Mouse (Mus musculus) lung, embryonic 15.5 days (tissue): ENCODE measurements at regions not wholly inside any gene's neighbourhood (a gene's known extent, or its start where the extent isn't known, plus 50 kb on each side); places are given as distances from the start of the nearest gene placed in this dataset.
"Not testable (repeated sequence)": the region's sequence is repeated elsewhere in the genome, so short reads cannot be mapped to it uniquely, and the experiment has no call there.

Source experiments
- ATAC-seq: fragments of 200-750 bp; cut with Nextera tagmentation; 2 replicates; pipeline ENCODE4 v1.8.0; 2017; ENCODE audit warnings: moderate number of reproducible peaks, borderline replicate concordance; ENCODE audit not compliant: low FRiP score, low TSS enrichment; ENCODE audit errors: extremely low read depth
- H3K27ac ChIP-seq: fragments of 300-500 bp; sonication (generic); 2 replicates; pipeline ENCODE4 v1.5.1; 2015; ENCODE audit warnings: moderate library complexity, mild to moderate bottlenecking, inconsistent platforms
- H3K27me3 ChIP-seq: fragments of 300-500 bp; sonication (generic); 2 replicates; pipeline ENCODE4 v1.6.1; 2015; ENCODE audit warnings: inconsistent platforms
- H3K36me3 ChIP-seq: fragments of 300-500 bp; sonication (generic); 2 replicates; pipeline ENCODE4 v1.6.1; 2015; ENCODE audit warnings: inconsistent platforms
- H3K4me1 ChIP-seq: fragments of 300-500 bp; sonication (generic); 2 replicates; pipeline ENCODE4 v1.6.1; 2015; ENCODE audit warnings: inconsistent platforms
- H3K4me2 ChIP-seq: fragments of 300-500 bp; sonication (generic); 2 replicates; pipeline ENCODE4 v1.6.1; 2015; ENCODE audit warnings: inconsistent platforms, mild to moderate bottlenecking, moderate library complexity
- H3K4me3 ChIP-seq: fragments of 300-500 bp; sonication (generic); 2 replicates; pipeline ENCODE4 v1.5.1; 2015; ENCODE audit warnings: mild to moderate bottlenecking, inconsistent platforms
- H3K9ac ChIP-seq: fragments of 300-500 bp; sonication (generic); 2 replicates; pipeline ENCODE4 v1.6.1; 2015; ENCODE audit warnings: inconsistent platforms
- H3K9me3 ChIP-seq: fragments of 300-500 bp; sonication (generic); 2 replicates; pipeline ENCODE4 v1.6.1; 2016; ENCODE audit warnings: inconsistent platforms
- WGBS: fragments of 180-500 bp; shearing (Covaris S2); methylation state at CpG from one replicate; pipeline ENCODE4 v1.1.7; 2015; 5-methylcytosine and 5-hydroxymethylcytosine counted together

DNA sequence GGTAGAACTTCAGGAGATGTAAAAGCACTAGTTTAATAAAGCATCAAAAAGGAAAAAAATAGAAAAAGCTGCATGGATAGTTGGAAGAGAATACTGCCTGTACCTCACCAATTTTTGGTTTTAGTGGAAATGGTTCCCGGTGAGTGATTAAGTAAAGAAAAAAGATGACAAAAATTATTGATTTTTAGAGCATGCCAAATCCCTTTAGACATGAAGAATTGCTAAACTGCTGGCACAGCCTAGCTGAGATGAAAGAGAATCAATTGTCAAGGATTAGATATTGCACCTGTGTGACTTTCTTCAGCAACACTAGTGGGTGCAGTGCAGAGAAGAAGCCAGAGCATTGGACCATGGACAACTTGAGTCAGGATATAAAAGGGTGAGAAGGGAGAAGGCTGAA, 348.7 kb upstream of the Cpeb2 start:
- Histone ChIP-seq H3K36me3 (no peaks in the 10 kb centered on the region), H3K4me2 (no peak overlapping the region), H3K27ac (no peak overlapping the region), H3K9me3 (no peaks in the 10 kb centered on the region), H3K9ac (no peak overlapping the region), H3K4me1 (no peaks in the 10 kb centered on the region), H3K27me3 (no peaks in the 10 kb centered on the region), H3K4me3 (no peak overlapping the region)
- WGBS, result 91% methylated on average over 1 of the region's 1 CpGs
- ATAC-seq, result no peak

DNA sequence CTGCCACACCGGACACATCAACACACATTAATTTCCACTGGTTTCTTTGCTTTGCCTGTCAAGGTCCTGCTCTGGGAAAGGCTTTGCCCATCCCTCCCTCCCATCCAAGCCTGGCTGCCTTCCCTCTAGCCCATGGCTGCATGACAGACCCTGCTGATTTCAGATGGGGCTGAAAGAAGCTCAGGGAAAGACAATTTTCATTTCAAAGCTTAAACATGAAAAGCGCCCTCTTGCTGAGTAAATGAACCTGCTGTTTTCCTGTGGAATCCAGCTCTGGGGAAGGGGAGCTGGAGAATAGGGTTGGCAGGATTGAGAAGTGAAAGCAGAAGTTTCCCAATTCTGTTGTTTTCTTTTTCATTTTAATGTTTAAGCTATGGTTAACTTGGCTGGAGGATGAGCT, 341.1 kb upstream of the Cpeb2 start:
- no peaks in the 10 kb centered on the region for H3K36me3 ChIP-seq
- H3K9ac ChIP-seq, result no peak overlapping the region
- no peak overlapping the region for H3K27ac ChIP-seq
- no peaks in the 10 kb centered on the region for H3K4me1 ChIP-seq
- 34% methylated on average over 2 of the region's 2 CpGs for WGBS
- no peaks in the 10 kb centered on the region for H3K27me3 ChIP-seq
- no peaks in the 10 kb centered on the region for H3K9me3 ChIP-seq
- no peak overlapping the region for H3K4me3 ChIP-seq
- no peak overlapping the region for H3K4me2 ChIP-seq
- ATAC-seq, result no peak

DNA sequence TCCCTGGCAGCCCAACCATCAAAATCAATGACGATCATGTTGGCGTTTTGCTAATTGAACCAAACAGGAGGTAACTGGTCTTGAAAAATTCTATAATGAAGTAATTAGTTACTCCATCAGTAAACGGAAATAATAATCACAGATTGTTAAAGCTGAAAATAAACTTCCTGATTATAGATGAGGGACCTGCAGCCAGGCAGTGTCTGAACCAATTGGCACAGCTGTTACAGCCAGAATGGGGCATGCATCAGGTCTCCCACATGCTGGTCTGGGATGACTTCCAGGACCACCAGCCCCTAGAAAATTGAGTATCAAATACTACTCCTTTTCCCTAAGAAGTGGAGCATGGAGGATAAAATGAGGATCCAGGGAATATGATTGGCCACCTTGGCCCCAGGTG, 326.8 kb upstream of the Cpeb2 start:
- no peak for ATAC-seq
- Histone ChIP-seq H3K4me2 (no peak overlapping the region), H3K9ac (no peak overlapping the region), H3K27ac (no peak overlapping the region), H3K27me3 (no peaks in the 10 kb centered on the region), H3K4me1 (no peaks in the 10 kb centered on the region), H3K9me3 (no peaks in the 10 kb centered on the region), H3K36me3 (no peaks in the 10 kb centered on the region), H3K4me3 (no peak overlapping the region)
- 62% methylated on average over 3 of the region's 3 CpGs for WGBS

DNA sequence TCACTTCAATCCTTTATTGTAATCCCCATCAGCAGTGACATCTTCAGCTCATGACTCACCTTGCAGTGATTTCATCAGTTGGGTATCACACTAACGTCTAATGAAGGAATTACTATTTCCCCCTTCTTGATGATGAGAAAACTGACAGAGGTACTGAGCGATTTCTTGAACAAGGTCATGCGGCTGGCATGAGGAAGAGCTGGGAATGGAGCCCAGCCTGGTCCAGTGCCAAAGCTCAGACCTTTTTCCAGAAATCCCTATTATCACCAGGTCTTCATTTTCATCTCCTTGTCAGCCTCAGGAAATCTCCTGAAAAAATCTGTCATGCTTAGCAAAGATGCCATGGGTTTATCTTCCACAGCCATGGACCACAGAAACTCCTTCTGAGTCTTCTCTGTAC, 313.6 kb upstream of the Cpeb2 start:
- H3K9me3 ChIP-seq, result no peaks in the 10 kb centered on the region
- 74% methylated on average over 3 of the region's 3 CpGs for WGBS
- H3K4me1 ChIP-seq, result no peaks in the 10 kb centered on the region
- no peak overlapping the region for H3K4me2 ChIP-seq
- no peak overlapping the region for H3K27ac ChIP-seq
- ATAC-seq, result no peak
- no peak overlapping the region for H3K9ac ChIP-seq
- no peak overlapping the region for H3K4me3 ChIP-seq
- H3K36me3 ChIP-seq, result no peaks in the 10 kb centered on the region
- H3K27me3 ChIP-seq, result no peaks in the 10 kb centered on the region

DNA sequence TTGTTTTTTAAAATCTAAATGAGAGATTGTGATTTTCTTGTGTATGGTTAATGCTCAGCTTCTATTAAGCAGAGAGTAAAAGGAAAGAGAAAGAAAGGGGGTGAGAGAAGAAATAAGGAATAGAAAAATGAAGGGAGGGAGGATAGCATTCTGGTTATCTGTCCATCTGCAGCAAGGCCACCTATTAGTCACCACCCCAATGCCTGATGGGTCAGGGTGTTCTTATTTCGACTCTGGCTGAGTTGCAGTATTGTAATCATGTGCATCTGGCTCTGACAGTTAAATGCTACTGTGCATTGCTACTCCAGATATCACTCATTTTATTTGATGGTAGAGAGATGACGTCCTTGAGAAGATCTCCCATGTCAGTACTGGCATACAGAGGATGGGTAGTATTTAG, 300.9 kb upstream of the Cpeb2 start:
- Histone ChIP-seq H3K27me3 (no peaks in the 10 kb centered on the region), H3K4me3 (no peak overlapping the region), H3K27ac (no peak overlapping the region), H3K9ac (no peak overlapping the region), H3K4me2 (no peak overlapping the region), H3K9me3 (no peaks in the 10 kb centered on the region), H3K4me1 (no peaks in the 10 kb centered on the region), H3K36me3 (no peaks in the 10 kb centered on the region)
- no peak for ATAC-seq
- WGBS, result 57% methylated on average over 2 of the region's 2 CpGs

DNA sequence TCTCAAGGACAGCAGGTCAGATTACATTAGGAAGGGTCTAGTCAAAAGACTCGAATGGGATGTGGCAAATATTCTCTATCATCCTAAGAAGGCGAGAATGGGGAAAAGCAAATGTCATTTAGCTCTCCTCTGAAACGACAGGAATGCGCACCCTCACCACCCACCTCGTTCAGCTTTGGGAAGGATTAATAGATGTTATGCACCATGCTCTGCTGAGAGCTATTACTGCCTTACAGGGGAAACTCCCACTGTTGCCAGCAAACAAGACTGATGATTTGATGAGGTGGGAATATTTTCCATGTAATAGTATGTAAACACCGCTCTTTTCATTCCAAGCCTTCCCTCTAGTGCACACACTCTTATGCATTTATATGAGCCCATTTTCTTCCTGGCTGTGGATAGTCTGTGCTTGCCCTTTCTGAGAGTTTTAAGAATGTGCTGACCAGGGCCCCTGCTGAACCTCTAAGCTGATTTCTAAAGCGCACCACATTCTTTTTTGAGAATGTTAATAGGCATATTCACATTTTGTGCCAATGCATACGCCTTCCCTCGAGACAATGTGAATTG, 273.6 kb upstream of the Cpeb2 start:
- Histone ChIP-seq H3K9ac (no peak overlapping the region), H3K27me3 (no peaks in the 10 kb centered on the region), H3K36me3 (no peaks in the 10 kb centered on the region), H3K4me2 (no peak overlapping the region), H3K9me3 (no peaks in the 10 kb centered on the region), H3K4me3 (no peak overlapping the region), H3K4me1 (no peaks in the 10 kb centered on the region), H3K27ac (no peak overlapping the region)
- WGBS, result 58% methylated on average over 9 of the region's 9 CpGs
- no peak for ATAC-seq

DNA sequence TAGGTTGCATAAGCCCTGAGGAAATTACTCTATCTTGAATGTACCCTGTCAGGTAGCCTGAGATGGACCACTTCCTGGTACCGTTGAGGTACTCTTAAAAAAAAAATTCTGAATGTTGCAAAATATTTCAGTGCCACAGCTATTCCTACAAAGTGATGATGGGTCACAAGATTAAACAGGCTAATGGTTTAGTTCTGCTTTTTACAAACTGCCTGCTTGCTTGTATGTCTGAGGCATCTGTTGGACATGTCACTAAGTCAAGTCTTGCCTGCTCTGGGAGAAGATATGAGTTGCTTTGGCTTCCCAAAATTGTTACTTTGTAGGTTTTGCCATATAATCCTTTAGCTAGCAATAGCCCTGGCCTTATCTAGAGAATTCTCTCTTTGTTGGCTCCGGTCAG, 266.0 kb upstream of the Cpeb2 start:
- 85% methylated on average over 2 of the region's 2 CpGs for WGBS
- not testable (repeated sequence) for H3K36me3 ChIP-seq, ATAC-seq, H3K9me3 ChIP-seq, H3K27ac ChIP-seq, H3K4me3 ChIP-seq, H3K4me1 ChIP-seq, H3K27me3 ChIP-seq, H3K4me2 ChIP-seq, H3K9ac ChIP-seq

DNA sequence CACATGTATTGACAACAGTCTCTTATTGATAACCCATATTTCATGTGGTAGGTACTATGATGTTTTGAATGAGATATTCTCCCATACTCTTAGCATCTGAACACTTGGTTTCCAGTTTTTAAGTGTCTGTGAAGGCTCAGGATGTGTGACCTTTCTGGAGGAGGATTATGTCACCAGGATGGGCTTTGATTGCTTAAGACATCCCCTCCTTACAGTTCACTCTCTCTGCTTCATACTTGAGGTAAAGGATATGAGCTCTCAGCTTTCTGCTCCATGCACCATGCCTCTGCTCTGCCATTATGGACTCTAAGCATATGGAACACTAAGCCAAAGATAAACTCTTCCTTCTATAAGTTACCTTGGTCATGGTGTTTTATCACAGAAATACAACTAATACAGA, 263.8 kb upstream of the Cpeb2 start:
- Histone ChIP-seq H3K4me1 (no peaks in the 10 kb centered on the region), H3K4me2 (no peak overlapping the region), H3K27ac (no peak overlapping the region), H3K36me3 (no peaks in the 10 kb centered on the region), H3K9me3 (no peaks in the 10 kb centered on the region), H3K4me3 (no peak overlapping the region), H3K9ac (no peak overlapping the region), H3K27me3 (no peaks in the 10 kb centered on the region)
- no peak for ATAC-seq

DNA sequence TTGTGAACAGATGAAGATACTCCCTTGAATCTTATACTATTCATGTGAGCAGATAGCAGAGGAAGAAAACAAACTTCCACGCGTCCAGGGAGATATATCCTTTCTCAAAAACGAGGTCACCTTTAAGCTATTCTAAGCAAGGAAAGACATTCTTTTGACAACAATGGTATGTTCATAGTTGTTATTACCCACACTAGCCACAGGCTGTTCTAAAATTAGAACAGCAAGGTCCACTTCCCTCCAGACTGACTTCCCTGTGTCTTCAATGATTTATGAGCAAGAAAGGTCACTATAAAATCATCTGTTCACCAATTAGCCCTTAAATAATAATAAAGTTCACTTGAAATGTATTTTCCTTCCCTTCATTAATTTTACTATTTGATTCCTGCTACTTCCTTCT, 263.3 kb upstream of the Cpeb2 start:
- Histone ChIP-seq H3K36me3 (no peaks in the 10 kb centered on the region), H3K9me3 (no peaks in the 10 kb centered on the region)
- 52% methylated on average over 3 of the region's 3 CpGs for WGBS

DNA sequence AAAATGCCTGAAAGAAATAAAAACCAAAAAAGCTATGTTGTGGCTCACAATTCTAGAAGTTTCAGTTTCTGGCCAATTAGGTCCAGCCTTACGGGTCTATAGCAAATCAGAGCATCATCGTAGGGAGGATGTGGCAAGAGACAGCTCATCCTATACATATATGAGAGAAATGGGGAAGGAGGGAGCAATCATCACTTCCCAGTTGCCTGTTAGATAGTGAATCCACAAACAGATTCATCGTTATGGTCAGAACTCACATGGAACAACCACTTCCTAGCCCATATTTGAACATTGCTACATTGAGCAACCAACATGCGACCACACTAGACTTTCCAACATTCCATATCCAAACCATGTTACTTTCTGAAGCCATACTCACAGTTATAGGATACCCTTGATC, 255.9 kb upstream of the Cpeb2 start:
- Histone ChIP-seq H3K9ac (no peak overlapping the region), H3K4me3 (no peak overlapping the region), H3K36me3 (no peaks in the 10 kb centered on the region), H3K4me2 (no peak overlapping the region), H3K4me1 (no peaks in the 10 kb centered on the region), H3K27ac (no peak overlapping the region), H3K9me3 (no peaks in the 10 kb centered on the region), H3K27me3 (no peaks in the 10 kb centered on the region)
- ATAC-seq, result no peak
- 83% methylated on average over 4 of the region's 4 CpGs for WGBS

More for the DNA sequence above, 263.3 kb upstream of the Cpeb2 start:
- no peak overlapping the region for H3K9ac ChIP-seq
- ATAC-seq, result no peak
- no peak overlapping the region for H3K27ac ChIP-seq
- no peaks in the 10 kb centered on the region for H3K4me1 ChIP-seq
- no peak overlapping the region for H3K4me2 ChIP-seq
- no peak overlapping the region for H3K4me3 ChIP-seq
- no peaks in the 10 kb centered on the region for H3K27me3 ChIP-seq

DNA sequence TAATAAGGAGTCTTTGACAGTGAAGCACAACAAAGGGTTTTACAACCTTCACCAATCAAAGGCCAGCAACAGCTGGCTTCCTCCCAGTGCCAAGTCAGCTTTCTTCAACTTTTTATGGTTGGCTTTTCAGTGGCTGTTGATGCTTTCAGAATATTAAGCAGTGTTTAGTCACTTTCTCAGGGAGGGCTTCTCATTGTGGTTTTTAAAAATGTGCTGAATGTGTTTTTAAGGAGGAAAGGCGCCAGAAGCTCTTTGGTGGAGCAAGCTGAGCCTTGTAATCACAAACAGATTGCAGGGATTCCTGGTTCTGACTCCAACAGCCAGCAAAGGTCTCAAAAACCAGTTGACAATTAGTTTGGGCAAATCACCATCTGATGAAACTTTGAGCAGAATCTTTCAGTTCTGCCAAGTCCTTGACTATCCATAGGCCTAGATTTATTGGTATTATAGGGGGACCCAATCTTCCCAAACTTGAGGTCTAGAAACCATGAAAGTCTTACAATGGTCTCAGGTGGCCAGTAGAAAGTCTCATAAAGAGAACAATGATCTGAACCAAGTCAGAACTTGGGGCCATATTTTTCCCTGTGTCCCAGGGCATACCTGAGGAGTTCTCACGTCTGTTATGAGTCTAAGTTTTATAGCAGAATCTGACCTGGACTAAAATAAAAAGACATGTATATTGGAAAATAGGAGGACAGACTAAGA, 251.9 kb upstream of the Cpeb2 start:
- no peaks in the 10 kb centered on the region for H3K4me1 ChIP-seq
- whole genome bisulfite sequencing, result 72% methylated on average over 2 of the region's 2 CpGs
- ATAC-seq, result no peak

DNA sequence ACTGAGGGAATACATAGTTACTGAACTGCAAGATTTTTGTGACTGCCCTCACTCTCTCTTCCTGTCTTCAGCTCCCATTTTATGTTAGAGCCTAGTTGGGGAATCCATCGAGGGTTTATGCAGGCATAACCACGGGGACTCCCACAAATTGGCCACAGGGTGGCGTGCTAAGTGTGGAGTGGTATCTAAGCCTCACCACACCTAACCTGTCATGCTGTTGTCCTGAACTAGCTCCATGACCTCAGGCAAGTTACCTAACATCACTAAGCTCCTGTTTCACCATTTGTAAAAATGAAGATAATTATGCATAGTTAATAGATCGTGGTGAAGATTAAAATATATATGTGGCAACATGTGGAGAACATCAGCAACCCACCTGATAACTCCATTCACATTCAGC, 246.8 kb upstream of the Cpeb2 start:
- 76% methylated on average over 4 of the region's 4 CpGs for WGBS
- no peak overlapping the region for H3K27ac ChIP-seq
- H3K9ac ChIP-seq, result no peak overlapping the region
- no peaks in the 10 kb centered on the region for H3K9me3 ChIP-seq
- no peak overlapping the region for H3K4me2 ChIP-seq
- no peak for ATAC-seq
- H3K4me3 ChIP-seq, result no peak overlapping the region
- no peaks in the 10 kb centered on the region for H3K4me1 ChIP-seq
- H3K27me3 ChIP-seq, result no peaks in the 10 kb centered on the region
- H3K36me3 ChIP-seq, result no peaks in the 10 kb centered on the region

More for the DNA sequence above, 251.9 kb upstream of the Cpeb2 start:
- no peaks in the 10 kb centered on the region for H3K27me3 ChIP-seq
- no peak overlapping the region for H3K4me3 ChIP-seq
- no peak overlapping the region for H3K27ac ChIP-seq
- H3K9me3 ChIP-seq, result no peaks in the 10 kb centered on the region
- no peak overlapping the region for H3K9ac ChIP-seq
- no peak overlapping the region for H3K4me2 ChIP-seq
- no peaks in the 10 kb centered on the region for H3K36me3 ChIP-seq
